Mouse (Mus musculus) layer of hippocampus, adult 2 months (tissue): ENCODE results near the gene Rxfp2. TPM values are rescaled to one million over a fixed set of nuclear protein-coding genes. Genes with fewer than 3 reads are reported as not detected.

Experiments
- DNase-seq, 2 experiments: peaks; one replicate each; pipeline ENCODE4 v3.0.0; 2022; ENCODE audit warnings: low spot score in 2 of 2
- H3K27ac ChIP-seq: fragments of 200-600 bp; 2 replicates; pipeline ENCODE4 v1.8.1; 2022
- H3K4me3 ChIP-seq: fragments of 200-600 bp; 2 replicates; pipeline ENCODE4 v1.8.1; 2022; ENCODE audit warnings: mild to moderate bottlenecking
- CTCF ChIP-seq: fragments of 200-600 bp; conservative IDR thresholded peaks from 2 replicates; pipeline ENCODE4 v1.8.1; 2022; ENCODE audit warnings: antibody characterized with exemption, mild to moderate bottlenecking, moderate library complexity
- total RNA-seq, 2 experiments: library from RNA; stranded (reverse); gene quantifications; 2 replicates each; pipeline ENCODE4 v1.2.3; 2021

Rxfp2 gene
- total RNA-seq, 2 experiments from 2014 or later: 0.29 TPM; not detected in 1

DNA sequence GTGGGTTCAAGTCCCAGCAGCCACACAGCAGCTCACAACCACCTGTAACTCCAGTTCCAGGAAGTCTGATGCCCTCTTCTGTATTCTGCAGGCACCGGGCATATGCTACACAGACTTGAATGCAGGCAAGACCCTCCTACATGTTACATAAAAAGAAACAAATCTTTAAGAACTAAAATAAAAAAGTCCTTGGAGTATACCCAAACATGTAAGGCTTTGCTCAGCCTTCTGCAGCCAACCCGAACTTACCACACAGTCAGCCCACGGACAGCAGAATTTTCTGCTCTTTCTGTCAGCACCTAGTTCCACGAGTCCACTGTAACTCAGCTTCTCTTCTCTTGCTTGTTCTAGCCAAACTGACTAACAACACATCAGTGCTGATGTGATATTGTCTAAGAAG lies 34.8 kb downstream of the Rxfp2 start:
- no peak overlapping the region for H3K4me3 ChIP-seq
- no peak overlapping the region for H3K27ac ChIP-seq
- TF ChIP-seq CTCF: no peak
- DNase-seq: no peak

DNA sequence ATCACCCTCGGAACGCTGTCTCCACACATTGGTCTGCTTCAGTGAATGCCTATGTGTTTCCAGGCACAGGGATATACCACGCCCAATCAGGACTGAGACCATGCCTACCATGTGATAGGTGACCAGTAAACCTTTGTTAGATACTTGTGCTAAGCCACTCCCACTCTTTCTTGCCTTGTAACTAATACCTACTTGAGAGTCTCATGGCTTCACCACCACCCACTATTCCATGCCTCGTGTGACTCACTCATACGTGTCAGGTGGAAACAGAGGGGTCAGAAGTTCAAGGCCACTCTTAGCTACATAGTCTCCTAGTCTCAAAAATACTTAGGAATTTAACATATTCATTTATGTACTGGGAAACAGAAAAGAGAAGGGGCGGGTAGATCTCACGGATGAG lies 35.5 kb downstream of the Rxfp2 start:
- Histone ChIP-seq H3K4me3 (no peak overlapping the region), H3K27ac (no peak overlapping the region)
- DNase-seq: no peak
- no peak for TF ChIP-seq CTCF

DNA sequence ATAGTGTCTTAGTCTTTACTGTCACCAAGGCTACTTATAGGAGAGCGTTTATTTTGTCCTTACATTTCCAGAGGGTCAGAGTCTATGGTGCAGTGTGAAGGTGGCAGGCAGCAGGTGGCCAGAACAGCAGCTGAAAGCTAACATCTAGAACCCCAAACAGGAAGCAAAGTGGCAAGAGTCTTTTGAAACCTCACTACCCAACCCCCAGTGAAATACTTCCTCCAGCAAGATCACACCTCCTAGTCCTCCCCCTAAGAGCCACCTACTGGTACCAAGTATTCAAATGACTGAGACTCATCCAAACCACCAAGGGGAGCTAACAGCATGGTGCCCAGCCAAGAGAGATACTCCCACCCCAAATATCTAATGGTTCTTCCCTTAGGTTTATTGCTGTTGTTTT lies 36.8 kb downstream of the Rxfp2 start:
- Histone ChIP-seq H3K27ac (no peak overlapping the region), H3K4me3 (no peak overlapping the region)
- no peak for DNase-seq
- no peak for TF ChIP-seq CTCF

DNA sequence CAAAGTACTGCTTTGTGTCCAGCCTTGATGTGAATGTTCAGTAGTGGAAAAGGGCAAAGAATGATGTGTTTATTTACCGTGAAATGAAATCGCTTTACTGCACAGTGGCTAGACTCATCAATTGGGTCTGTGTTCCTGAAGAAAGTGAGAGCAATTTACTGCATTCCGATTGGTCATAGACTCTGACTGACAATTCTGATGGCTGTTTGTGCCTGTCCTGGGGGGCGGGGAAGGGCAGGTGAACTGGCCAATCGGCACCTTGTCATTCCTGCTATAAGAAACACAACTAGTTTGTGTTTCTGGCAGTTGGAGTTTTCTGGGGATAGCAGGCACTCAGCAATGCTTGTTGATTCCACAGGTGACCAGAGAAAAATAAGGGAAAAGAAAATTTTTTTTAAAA lies 37.6 kb downstream of the Rxfp2 start:
- Histone ChIP-seq H3K27ac (no peak overlapping the region), H3K4me3 (no peak overlapping the region)
- DNase-seq: no peak
- TF ChIP-seq CTCF: no peak

DNA sequence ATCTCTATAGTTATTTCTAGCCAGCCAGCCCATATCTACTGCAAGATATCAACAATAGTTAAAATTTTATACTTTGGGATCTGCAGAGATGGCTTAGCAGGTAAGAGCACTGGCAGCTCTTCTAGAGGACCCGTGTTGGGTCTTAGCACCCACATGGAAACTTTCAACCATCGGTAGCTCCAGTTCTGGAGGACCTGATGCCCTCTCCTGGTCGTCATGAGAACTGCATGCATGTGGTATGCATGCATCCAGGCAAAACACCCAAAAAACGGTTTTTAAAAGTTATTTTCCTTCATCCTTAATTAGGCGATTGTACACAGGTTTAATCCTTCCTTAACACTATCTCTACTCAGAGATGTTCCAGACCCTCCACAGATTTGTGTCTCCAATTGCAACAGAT lies 40.4 kb downstream of the Rxfp2 start:
- no peak overlapping the region for H3K27ac ChIP-seq
- no peak for DNase-seq
- peak; percentile 50 for TF ChIP-seq CTCF
- no peak overlapping the region for H3K4me3 ChIP-seq

DNA sequence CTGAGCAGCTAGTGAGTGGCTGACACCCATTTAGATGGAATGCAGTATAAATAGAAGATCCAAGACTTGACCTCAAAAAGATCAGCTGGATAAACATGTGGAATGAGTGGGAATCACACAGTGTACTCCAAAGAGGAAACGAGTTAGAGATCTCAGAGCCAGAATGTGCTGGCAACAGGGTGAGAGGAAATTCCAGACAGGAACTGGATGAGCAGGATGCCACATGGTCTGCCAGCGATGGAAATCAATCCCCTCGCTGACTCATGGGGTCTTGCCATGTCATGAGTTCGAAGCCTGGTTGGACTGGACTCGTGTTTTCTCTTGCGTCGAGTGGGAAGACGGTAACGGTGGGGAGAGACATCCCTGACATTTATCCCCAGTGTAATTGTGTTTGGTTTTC lies 41.0 kb downstream of the Rxfp2 start:
- H3K27ac ChIP-seq: no peak overlapping the region
- no peak for TF ChIP-seq CTCF
- DNase-seq: no peak

DNA sequence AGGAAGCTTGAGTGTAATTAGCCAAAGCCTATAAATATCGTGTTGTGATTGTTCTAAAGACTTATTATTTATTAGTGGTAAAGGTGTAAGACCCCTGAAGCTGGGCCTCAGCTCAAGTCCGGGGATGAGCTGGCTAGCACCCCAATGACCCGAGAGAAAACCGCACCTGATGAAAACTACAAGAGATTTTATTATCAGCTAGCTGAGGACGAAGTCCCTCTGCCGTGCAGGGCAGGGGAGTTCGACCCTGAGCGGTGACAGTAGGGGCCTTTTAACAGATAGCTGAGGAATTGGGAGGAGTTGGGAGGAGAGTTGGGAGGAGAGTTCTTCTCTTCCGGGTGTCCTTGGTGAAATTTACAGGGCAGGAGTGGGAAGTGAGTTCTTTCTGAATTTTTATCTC lies 42.6 kb downstream of the Rxfp2 start:
- Histone ChIP-seq H3K27ac (no peak overlapping the region), H3K4me3 (no peak overlapping the region)
- TF ChIP-seq CTCF: no peak
- DNase-seq: no peak

More for the DNA sequence above, 41.0 kb downstream of the Rxfp2 start:
- H3K4me3 ChIP-seq: no peak overlapping the region

DNA sequence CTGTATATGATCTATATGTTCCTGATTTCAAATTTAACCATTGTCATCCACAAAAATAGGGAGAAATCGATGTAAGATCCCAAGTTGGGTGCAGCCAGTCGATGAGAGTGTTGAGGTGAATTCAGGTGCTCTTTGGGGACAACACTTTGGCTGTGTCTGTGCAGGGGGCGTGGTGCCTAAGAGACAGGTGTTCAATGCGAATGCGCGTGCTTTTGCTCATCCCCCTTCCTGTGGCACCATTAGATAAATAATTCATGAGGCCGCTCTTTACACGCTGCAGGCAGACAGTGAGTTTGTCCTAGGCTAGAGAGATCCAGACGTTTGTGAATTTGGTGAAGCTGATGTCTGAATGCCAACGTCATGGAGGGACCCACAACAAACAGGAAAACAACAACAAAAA lies 45.8 kb downstream of the Rxfp2 start:
- TF ChIP-seq CTCF: no peak
- no peak for DNase-seq
- H3K27ac ChIP-seq: no peak overlapping the region
- no peak overlapping the region for H3K4me3 ChIP-seq

DNA sequence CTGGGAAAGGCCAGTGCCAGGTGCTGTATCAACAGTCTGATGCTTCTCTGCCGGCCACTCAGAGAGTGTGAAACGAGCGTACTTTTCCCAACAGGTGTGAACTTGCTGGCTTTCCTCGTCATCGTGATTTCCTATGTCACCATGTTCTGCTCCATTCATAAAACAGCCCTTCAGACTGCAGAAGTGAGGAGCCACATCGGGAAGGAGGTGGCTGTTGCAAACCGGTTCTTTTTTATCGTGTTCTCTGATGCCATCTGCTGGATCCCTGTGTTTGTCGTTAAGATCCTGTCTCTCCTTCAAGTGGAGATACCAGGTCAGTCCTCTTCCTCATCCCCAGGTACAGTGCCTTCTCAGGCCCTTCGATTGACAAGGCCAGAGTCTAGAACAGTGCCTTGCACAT lies 51.6 kb downstream of the Rxfp2 start:
- DNase-seq: peak; percentile 60 to 72
- Histone ChIP-seq H3K4me3 (no peak overlapping the region), H3K27ac (no peak overlapping the region)
- peak; percentile 82 for TF ChIP-seq CTCF

DNA sequence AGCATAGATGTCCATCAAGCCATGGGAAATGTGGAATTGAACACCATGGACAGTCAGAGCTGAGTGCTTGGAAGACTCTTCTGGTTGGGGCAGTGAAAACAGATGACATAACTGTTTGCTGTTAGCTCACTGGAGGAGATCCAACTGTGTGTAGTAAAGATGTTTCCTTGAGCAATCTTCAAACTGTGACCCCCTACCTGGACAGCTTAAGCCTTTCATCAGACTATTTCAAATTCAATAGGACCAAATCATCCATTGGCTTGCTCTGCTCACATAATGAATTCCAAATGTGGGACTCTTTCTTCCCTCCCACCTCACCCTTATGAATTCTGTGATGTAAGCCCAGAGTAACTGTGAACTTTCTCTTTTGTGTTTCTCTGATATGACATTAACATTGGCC lies 53.3 kb downstream of the Rxfp2 start:
- no peak for TF ChIP-seq CTCF
- Histone ChIP-seq H3K27ac (no peak overlapping the region), H3K4me3 (no peak overlapping the region)
- DNase-seq: no peak

DNA sequence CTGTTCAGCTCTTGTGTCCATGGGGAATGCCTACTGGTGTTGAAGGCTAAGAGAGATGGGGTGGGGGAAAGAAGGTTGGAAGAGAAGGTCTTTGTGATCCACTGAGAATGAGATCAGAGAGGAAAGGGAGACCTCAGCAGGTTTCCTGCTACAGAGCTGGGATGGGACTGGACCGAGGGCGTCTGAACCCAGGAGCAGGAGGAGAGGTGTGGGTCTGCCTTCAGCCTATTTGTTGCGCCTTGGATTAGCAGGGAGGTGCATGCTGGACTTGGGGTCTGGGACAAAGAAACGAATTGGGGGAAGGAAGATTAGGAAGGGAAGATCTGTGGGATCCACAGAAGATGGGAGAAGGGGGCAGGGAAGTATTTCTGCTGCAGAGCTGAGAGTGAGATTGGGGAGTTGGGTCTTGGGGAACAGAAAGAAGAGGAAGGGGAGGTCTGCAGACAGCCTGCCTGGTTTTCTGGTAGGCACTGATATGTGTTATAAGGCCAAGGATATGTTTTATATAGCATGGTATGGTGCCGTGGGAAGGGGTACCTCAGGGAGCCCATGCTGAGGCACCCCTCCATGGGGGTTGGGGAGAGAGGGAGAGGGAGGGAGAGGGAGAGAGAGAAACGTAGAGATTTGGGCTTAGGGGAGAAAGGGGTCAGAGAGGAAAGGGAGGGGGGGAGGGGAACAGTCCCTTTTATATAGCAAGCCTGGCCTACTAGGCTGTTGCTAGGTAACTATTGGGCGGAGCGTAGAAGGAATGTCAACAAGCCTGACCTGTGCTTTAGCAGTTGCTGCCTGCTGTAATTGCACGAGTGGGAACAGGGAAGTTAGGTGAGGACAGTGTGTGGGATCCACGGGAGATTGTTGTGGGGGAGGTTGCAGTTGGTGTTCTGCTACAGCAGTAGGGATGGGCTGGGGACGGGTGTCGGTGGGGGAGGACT lies 61.7 kb downstream of the Rxfp2 start:
- TF ChIP-seq CTCF: no peak
- no peak for DNase-seq
- Histone ChIP-seq H3K27ac (no peak overlapping the region), H3K4me3 (no peak overlapping the region)

DNA sequence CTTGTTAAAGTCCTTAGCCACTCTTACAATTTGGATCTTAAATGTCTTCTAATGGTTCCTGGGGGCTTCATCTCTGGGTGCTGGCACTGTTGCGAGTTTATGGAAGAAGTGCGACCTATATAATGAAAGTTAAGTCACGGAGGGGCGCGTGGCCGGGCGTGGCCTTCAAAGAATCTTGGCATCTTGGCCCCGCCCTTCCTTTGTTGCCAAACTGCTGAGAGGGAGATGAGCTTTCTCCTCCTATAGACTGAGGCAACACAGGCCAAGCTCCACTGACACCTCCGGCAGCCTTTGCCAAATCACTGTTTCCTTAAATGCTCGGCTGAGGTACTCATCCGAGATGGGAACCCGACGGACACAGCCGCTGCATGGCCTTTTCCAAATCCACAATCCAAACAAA lies 64.2 kb downstream of the Rxfp2 start:
- no peak for DNase-seq
- no peak for TF ChIP-seq CTCF
- H3K27ac ChIP-seq: no peak overlapping the region
- H3K4me3 ChIP-seq: no peak overlapping the region

DNA sequence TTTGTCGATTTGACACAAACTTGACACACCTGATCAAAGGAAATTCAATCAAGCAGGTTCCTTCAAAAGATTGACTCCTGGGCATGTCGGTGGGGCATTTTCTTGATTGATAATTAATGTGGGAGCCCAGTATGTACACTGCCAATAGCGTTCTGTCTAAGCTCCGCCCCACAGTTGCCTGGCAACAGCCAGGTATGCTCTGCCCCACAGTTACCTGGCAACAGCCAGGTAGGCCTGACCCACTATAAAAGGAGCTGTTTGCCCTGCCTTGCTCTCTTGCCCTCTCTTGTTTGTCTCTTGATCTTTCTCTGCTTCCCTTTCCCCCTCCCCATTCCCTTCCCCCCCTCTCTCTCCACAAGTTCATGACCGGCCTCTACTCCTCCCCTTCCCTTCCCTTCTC lies 64.7 kb downstream of the Rxfp2 start:
- no peak for DNase-seq
- H3K27ac ChIP-seq: no peak overlapping the region
- no peak for TF ChIP-seq CTCF
- H3K4me3 ChIP-seq: no peak overlapping the region

DNA sequence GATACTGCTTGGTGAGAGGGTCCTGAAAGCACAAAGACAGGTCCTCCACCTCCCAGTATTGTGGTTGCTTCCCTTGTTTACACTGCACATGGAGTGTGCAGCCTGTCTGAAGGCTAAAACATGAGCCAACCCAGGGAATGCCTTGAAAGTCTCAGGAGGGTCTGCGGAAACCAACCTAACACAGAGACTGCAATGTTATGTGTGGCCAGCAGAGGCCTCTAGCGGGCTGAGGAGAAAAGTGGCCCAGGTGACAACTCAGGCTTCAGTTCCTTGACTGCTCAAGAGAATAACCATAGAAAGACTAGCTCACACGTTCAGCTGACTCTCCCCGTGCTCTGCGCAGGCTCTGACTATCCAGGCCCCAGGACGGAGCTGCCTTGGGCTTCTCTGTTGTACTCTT lies 79.1 kb downstream of the Rxfp2 start:
- no peak overlapping the region for H3K27ac ChIP-seq
- H3K4me3 ChIP-seq: no peak overlapping the region
- TF ChIP-seq CTCF: peak; percentile 99
- peak; percentile 55 to 65 for DNase-seq
